Comparison of ENCODE assay signal across 23 mouse cellular contexts in the genomic region with DNA sequence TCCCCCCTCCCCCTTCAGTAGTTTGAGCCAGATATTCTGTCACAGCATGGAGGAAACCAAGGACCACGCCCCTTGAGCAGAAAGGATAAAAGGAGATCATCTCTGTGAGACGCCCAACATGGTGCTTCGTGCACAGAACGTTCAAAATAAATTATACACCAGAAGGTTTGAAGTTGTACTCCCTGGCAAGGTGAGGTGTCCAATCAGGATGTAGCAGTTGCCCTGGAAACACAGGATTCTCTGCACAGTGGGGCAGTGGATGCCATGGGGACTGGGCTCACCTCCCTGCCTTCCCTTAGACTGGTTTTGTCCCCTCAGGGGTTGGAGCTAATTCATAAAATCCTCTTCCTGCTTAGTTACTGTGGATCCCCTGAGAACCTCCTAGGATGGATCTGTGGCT. TPM values are rescaled to one million over a fixed set of nuclear protein-coding genes. Genes with fewer than 3 reads are reported as not detected.
DNase-seq lines count a peak whose midpoint lies in the region; ATAC-seq and TF ChIP-seq lines count a peak whose summit lies in the region.
"Had no signal": no experiment of that assay in that cellular context is flagged by ENCODE, and none has a peak within 500 bp of the region (broad histone marks: within the 10 kb centered on the region; RNA-seq: fewer than 3 reads in every experiment).

No protein-coding gene starts in this region.

- ATAC-seq in forebrain, postnatal 0 days = peak; percentile 65
- ATAC-seq in forebrain, embryonic 14.5 days = no peak
- ATAC-seq in midbrain, embryonic 16.5 days = peak; percentile 53; the same call in 1 of the 2 replicates
- ATAC-seq in midbrain, embryonic 15.5 days (replicated peaks) = no peak
- ATAC-seq: hindbrain, embryonic 16.5 days; inflammation-experienced regulatory T-cells, adult 6 months had no signal

- H3K4me1 ChIP-seq in forebrain, postnatal 0 days (ENCODE audit: insufficient read depth) = no peaks in the 10 kb centered on the region
- 0 out of 2 replicates have a peak, but pooled peaks cover 4% of the 10 kb centered on the region for H3K4me1 ChIP-seq in forebrain, embryonic 14.5 days (ENCODE audit: control insufficient read depth, insufficient read depth, low read length)
- H3K4me1 ChIP-seq in midbrain, embryonic 16.5 days (ENCODE audit: control insufficient read depth, insufficient read depth, low read length) = peaks cover 9% of the 10 kb centered on the region
- H3K4me1 ChIP-seq in midbrain, embryonic 15.5 days = peaks cover 4% of the 10 kb centered on the region; the same call in 1 of the 2 replicates
- H3K4me1 ChIP-seq: embryonic facial prominence, embryonic 12.5 days; embryonic facial prominence, embryonic 15.5 days; forebrain, embryonic 12.5 days had no signal

- H3K36me3 ChIP-seq in forebrain, postnatal 0 days (ENCODE audit: insufficient read depth) = no peaks in the 10 kb centered on the region
- no peaks in the 10 kb centered on the region for H3K36me3 ChIP-seq in forebrain, embryonic 14.5 days (ENCODE audit: control insufficient read depth, insufficient read depth, low read length)
- H3K36me3 ChIP-seq in midbrain, embryonic 16.5 days (ENCODE audit: control insufficient read depth, insufficient read depth, low read length) = no peaks in the 10 kb centered on the region
- H3K36me3 ChIP-seq in midbrain, embryonic 15.5 days (replicated peaks) = no peaks in the 10 kb centered on the region
- H3K36me3 ChIP-seq: embryonic facial prominence, embryonic 12.5 days; embryonic facial prominence, embryonic 15.5 days; forebrain, embryonic 12.5 days; G1E; hindbrain, embryonic 12.5 days had no signal

- H3K27me3 ChIP-seq in forebrain, postnatal 0 days (ENCODE audit: insufficient read depth, low read length) = no peaks in the 10 kb centered on the region
- no peaks in the 10 kb centered on the region for H3K27me3 ChIP-seq in forebrain, embryonic 14.5 days (replicated peaks; ENCODE audit: control insufficient read depth, insufficient read depth, low read length)
- H3K27me3 ChIP-seq in midbrain, embryonic 16.5 days (ENCODE audit: control insufficient read depth, insufficient read depth, low read depth, low read length) = no peaks in the 10 kb centered on the region
- H3K27me3 ChIP-seq in midbrain, embryonic 15.5 days (replicated peaks) = no peaks in the 10 kb centered on the region
- H3K27me3 ChIP-seq: embryonic facial prominence, embryonic 12.5 days; embryonic facial prominence, embryonic 15.5 days; forebrain, embryonic 12.5 days; hindbrain, embryonic 12.5 days had no signal

- DNase-seq in forebrain, postnatal 0 days = no peak
- DNase-seq in forebrain, embryonic 14.5 days (ENCODE audit: low spot score) = no peak
- no peak for DNase-seq in layer of hippocampus, adult 2 months (ENCODE audit: low spot score in 2 of 2)
- DNase-seq in layer of hippocampus, adult 8-10 months (ENCODE audit: low spot score in 2 of 2) = no peak
- DNase-seq in lung, postnatal 4 days = no peak
- DNase-seq: adrenal gland, adult 2 months; adrenal gland, postnatal 14 days; B cell, adult 2 months; cerebellum, adult 11 months; cerebellum, adult 9-11 months; cerebellum, postnatal 25 days; gastrocnemius, postnatal 25 days; heart, adult 2 months had no signal

- 39% methylated on average over 4 of the region's 4 CpGs for WGBS in forebrain, postnatal 0 days
- WGBS in forebrain, embryonic 14.5 days = 43% methylated on average over 4 of the region's 4 CpGs
- WGBS in midbrain, embryonic 16.5 days = 40% methylated on average over 4 of the region's 4 CpGs
- 35% methylated on average over 4 of the region's 4 CpGs for WGBS in midbrain, embryonic 15.5 days

- no peak overlapping the region for H3K9ac ChIP-seq in forebrain, postnatal 0 days
- H3K9ac ChIP-seq in forebrain, embryonic 14.5 days (ENCODE audit: low read length) = no peak overlapping the region
- no peak overlapping the region for H3K9ac ChIP-seq in midbrain, embryonic 16.5 days (ENCODE audit: low read depth, low read length)
- no peak overlapping the region for H3K9ac ChIP-seq in midbrain, embryonic 15.5 days
- H3K9ac ChIP-seq: embryonic facial prominence, embryonic 12.5 days; embryonic facial prominence, embryonic 15.5 days; forebrain, embryonic 12.5 days; hindbrain, embryonic 12.5 days had no signal

- no peaks in the 10 kb centered on the region for H3K9me3 ChIP-seq in forebrain, postnatal 0 days (ENCODE audit: low read length)
- no peaks in the 10 kb centered on the region for H3K9me3 ChIP-seq in forebrain, embryonic 14.5 days (replicated peaks; ENCODE audit: control insufficient read depth, low read length)
- no peaks in the 10 kb centered on the region for H3K9me3 ChIP-seq in midbrain, embryonic 16.5 days (replicated peaks; ENCODE audit: control insufficient read depth, low read length, poor library complexity, severe bottlenecking)
- H3K9me3 ChIP-seq in midbrain, embryonic 15.5 days = no peaks in the 10 kb centered on the region
- H3K9me3 ChIP-seq: embryonic facial prominence, embryonic 12.5 days; embryonic facial prominence, embryonic 15.5 days; forebrain, embryonic 12.5 days; hindbrain, embryonic 12.5 days had no signal

- H3K4me2 ChIP-seq in forebrain, postnatal 0 days (ENCODE audit: low read depth) = no peak overlapping the region
- H3K4me2 ChIP-seq in forebrain, embryonic 14.5 days (ENCODE audit: low read length) = no peak overlapping the region
- no peak overlapping the region for H3K4me2 ChIP-seq in midbrain, embryonic 16.5 days (ENCODE audit: low read length)
- no peak overlapping the region for H3K4me2 ChIP-seq in midbrain, embryonic 15.5 days
- H3K4me2 ChIP-seq: embryonic facial prominence, embryonic 12.5 days; embryonic facial prominence, embryonic 15.5 days; forebrain, embryonic 12.5 days; heart, embryonic 11.5 days; hindbrain, embryonic 12.5 days had no signal

- no peak overlapping the region for H3K4me3 ChIP-seq in forebrain, postnatal 0 days (ENCODE audit: low read depth, low read length)
- no peak overlapping the region for H3K4me3 ChIP-seq in forebrain, embryonic 14.5 days (ENCODE audit: low read depth, low read length)
- no peak overlapping the region for H3K4me3 ChIP-seq in layer of hippocampus, adult 2 months
- H3K4me3 ChIP-seq in midbrain, embryonic 16.5 days (ENCODE audit: low read depth, low read length) = no peak overlapping the region
- no peak overlapping the region for H3K4me3 ChIP-seq in midbrain, embryonic 15.5 days
- H3K4me3 ChIP-seq: embryonic facial prominence, embryonic 12.5 days; embryonic facial prominence, embryonic 15.5 days; forebrain, embryonic 12.5 days; heart, adult 2 months; hindbrain, embryonic 12.5 days had no signal

- TF ChIP-seq CTCF in forebrain, postnatal 0 days (IDR thresholded peaks at IDR 0.05; ENCODE audit: low read depth) = no peak
- no peak for TF ChIP-seq CTCF in layer of hippocampus, adult 2 months (conservative IDR thresholded peaks at IDR 0.05)

- H3K27ac ChIP-seq in forebrain, postnatal 0 days (ENCODE audit: low read depth, low read length) = no peak overlapping the region
- H3K27ac ChIP-seq in forebrain, embryonic 14.5 days (ENCODE audit: low read depth, low read length) = no peak overlapping the region
- H3K27ac ChIP-seq in layer of hippocampus, adult 2 months = peak overlapping the region; percentile 57
- 0 out of 2 replicates have a peak overlapping the region, but pooled peaks have one; percentile 4 for H3K27ac ChIP-seq in midbrain, embryonic 16.5 days (ENCODE audit: low read length)
- H3K27ac ChIP-seq in midbrain, embryonic 15.5 days = no peak overlapping the region; the same call in 1 of the 2 replicates
- H3K27ac ChIP-seq: embryonic facial prominence, embryonic 12.5 days; embryonic facial prominence, embryonic 15.5 days; forebrain, embryonic 12.5 days; heart, adult 2 months; hindbrain, embryonic 12.5 days had no signal

RNA-seq across cellular contexts. Expression of a gene that starts 25.9 kb away (rescaled TPM):
- 98.4 and 102 TPM in 2 replicates for total RNA-seq in forebrain, postnatal 0 days (2014; rRNA removed)
- 40.0 and 49.8 TPM in 2 replicates for polyA plus RNA-seq in forebrain, postnatal 0 days (2015; fragmentation: Nextera tagmentation; extraction: Ambion mirVana)
- polyA plus RNA-seq in forebrain, embryonic 14.5 days (2014; fragmentation: Nextera tagmentation; extraction: Ambion mirVana) = 23.4 and 25.7 TPM in 2 replicates
- total RNA-seq in layer of hippocampus, adult 2 months (2021) = 1,000 to 10,000 TPM; 1,009 to 1,066 TPM
- 100 to 1,000 TPM; 865 to 892 (median 878) TPM for total RNA-seq in layer of hippocampus, adult 8-10 months (2022)
- 25.8 and 30.8 TPM in 2 replicates for polyA plus RNA-seq in midbrain, embryonic 16.5 days (2015; fragmentation: Nextera tagmentation; extraction: Ambion mirVana)
- 31.1 and 32.8 TPM in 2 replicates for polyA plus RNA-seq in midbrain, embryonic 15.5 days (2015; fragmentation: Nextera tagmentation; extraction: Ambion mirVana)
- total RNA-seq: G1E had no signal
- polyA plus RNA-seq: G1E; inflammation-experienced regulatory T-cells, adult 6 months had no signal

Comparison
In these comparisons a context has a peak if more than half of its experiments do, and no peak if none do; other contexts are left out.
1. ATAC-seq: peak in forebrain, postnatal 0 days (single experiment) and midbrain, embryonic 16.5 days (single experiment); none in forebrain, embryonic 14.5 days (single experiment) and midbrain, embryonic 15.5 days (single experiment).
2. H3K27ac ChIP-seq: peak in layer of hippocampus, adult 2 months (single experiment) and midbrain, embryonic 16.5 days (single experiment); none in forebrain, postnatal 0 days (single experiment), forebrain, embryonic 14.5 days (single experiment) and midbrain, embryonic 15.5 days (single experiment).